Mouse (Mus musculus) heart, adult 2 months (tissue): ENCODE results near the gene Sh3bgrl.

Experiments
- CTCF ChIP-seq: fragments of 200-600 bp; IDR thresholded peaks from 2 replicates; pipeline ENCODE4 v1.8.1; 2022; ENCODE audit warnings: antibody characterized with exemption, mild to moderate bottlenecking, moderate library complexity
- EP300 ChIP-seq: fragments of 200-500 bp; IDR thresholded peaks from 2 replicates; pipeline ENCODE4 v1.6.1; 2011; ENCODE audit warnings: low read depth, low read length, control low read depth; ENCODE audit not compliant: insufficient read depth
- POLR2A ChIP-seq: fragments of 200-500 bp; IDR thresholded peaks from 2 replicates; pipeline ENCODE4 v1.6.1; 2011; ENCODE audit warnings: mild to moderate bottlenecking, low read depth, low read length, control low read depth; ENCODE audit not compliant: insufficient read depth

- no peak for TF ChIP-seq CTCF
- no peak for TF ChIP-seq EP300
- TF ChIP-seq POLR2A, result no peak
Measured at GRCm38 (mm10) chrX:109071719-109072118, 23.4 kb upstream of the Sh3bgrl start.
